Mouse (Mus musculus) T-cell, adult 2 months (primary cell): ENCODE measurements around the gene Eif5.

Experiments
- DNase-seq: peaks from one replicate; pipeline ENCODE4 v3.0.0; 2022; ENCODE audit warnings: low spot score

The Eif5 gene

DNA sequence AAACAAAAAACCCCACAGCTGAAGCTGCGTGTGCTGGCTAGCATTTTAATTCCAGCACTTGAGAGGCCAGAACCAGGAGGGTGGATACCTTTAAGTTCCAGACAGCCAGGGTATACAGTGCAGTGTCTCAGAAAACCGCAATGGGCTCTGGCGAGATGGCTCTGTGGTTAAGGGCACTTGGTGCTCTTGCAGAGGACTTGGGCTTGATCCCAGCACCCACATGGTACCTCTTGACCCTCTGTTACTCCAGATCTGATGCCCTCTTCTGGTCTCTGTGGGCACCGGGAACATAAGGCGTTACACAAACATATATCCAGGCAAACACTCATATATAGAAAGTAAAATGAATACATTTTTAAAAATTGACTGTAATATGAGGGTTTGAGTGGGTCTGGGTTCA is 27.5 kb downstream of the Eif5 start:
- DNase-seq: no peak

DNA sequence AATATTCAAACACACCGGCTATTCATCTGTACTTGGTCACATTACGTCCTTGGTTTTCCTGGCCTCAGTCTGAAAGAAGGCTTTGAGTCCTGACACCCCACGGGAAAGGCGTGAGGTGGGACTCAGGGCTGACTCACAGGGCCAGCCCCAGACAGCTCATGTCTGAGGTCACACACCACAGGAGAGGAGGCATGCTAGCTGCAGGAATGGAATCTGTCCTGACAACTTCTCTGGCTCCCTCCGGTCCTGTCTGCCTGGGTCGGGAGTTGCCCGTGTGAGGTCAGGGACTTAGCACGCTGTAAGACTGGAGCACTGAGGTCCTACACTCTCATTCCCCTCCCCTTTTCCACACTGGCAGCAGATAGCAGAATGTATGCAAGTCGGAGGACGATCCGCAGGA is 31.0 kb downstream of the Eif5 start:
- no peak for DNase-seq

GRCm38 (mm10) chr12:111572406-111572805 is 34.6 kb downstream of the Eif5 start:
- DNase-seq: no peak

DNA sequence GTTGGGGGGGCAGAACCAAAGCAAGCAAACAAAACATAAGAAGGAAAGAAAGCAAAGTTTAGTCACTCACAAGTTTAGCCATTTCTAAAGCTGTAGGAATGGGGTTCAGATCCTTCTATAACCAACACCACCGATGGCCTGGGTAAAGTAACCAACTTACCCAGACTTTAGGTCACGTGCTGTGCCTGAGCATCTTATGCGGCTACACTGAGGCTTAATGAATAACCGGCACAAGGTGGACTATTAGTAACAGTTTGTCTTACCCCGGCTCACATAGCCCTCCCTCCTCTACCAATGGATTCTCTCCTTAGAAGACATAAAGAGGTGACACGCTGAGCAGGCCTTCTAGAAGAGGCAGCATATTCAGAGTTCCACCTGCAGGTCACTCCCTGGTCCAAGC is 35.5 kb downstream of the Eif5 start:
- no peak for DNase-seq

DNA sequence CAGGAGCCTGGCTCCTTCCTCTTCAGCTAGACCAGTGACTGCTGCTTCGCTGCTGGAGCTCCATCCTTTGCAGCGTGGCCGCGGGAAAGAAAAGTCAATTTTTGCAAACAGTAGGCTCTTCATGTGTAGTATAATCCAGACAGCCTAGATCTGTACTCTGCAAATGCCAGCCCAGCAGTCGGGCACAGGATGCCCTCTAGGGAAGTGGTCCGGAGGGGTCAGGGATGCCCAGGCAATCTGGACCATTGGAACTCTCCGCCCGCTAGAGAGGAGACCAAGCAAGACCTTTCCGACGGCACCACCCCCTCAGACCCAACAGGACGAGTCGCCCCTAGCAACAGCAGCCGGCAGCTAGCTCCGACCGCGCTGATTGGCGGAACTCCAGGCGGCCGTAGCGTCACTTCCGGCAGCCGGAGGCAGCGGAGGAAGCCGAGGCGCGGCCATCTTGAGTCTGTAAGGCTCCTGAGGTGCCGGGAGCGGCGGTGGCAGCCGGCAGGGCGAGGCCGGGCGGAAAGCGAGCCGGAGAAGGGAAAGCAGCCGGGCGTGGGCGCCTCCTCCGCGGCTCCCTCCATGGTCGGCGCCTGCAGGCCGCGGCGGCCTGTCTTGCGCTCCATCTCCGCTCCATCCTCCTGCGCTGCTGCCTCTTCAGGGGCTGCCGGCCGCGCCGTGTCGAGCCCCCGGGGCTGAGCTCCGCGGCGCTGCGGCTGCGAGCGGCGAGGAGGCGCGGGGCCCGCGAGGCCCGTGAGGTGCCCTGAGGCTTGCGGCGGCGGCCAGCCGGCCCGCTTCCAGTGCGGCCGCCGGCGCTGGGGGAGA is 36.5 kb downstream of the Eif5 start, which contains the start of gene Mark3:
TSS of gene Mark3 (plus strand) at position 450 of the 813 bp plus-strand sequence.
- peak; percentile 97 for DNase-seq

DNA sequence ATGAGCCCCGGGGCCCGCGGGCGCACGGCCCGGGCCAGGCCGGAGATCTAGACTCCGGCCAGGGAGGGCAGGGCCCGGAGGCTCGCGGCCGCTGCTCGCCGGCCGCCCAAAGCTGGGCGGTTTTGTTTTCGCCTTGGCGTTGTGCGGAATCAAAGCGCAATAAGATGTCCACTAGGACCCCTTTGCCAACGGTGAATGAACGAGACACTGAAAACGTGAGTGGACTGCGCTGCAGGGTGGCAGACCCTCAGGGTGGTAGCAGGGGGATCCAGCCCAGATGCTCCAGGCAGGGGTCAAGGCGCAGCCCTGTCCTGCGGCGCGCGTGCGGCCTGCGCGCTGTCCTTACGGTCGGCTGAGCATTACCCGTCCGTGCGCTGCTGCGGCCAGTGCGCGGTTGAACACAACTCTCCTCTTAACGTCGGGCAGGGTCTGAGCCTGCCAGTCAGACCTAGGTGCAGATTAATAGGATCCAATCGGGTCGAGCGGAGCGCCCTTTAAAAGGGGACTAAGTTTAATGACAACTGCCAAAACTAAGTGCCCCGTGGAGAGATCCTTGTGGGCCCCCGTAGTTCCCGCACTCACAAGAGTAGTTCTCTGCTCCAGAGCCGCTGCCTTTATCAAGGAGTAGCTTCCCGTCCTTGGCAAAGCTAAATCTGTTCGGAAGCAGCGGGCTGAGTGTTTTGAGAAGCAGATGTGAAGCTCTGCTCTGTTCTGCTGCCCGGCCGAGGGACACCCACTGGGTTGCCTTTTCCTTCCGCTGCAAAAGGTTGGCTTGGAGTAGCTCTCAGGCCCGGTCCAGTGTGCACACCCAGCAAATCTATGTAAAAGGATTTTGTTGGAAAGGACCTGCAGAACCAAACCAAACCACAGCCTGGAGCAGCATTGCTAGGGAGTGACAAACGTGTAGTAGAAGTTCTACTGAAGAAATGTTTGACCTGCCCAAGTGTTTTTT is 37.3 kb downstream of the Eif5 start:
- DNase-seq: no peak

GRCm38 (mm10) chr12:111583058-111583457 is 45.2 kb downstream of the Eif5 start:
- DNase-seq: no peak

- DNase-seq: no peak
Observed at GRCm38 (mm10) chr12:111584401-111584800, 46.6 kb downstream of the Eif5 start.

DNA sequence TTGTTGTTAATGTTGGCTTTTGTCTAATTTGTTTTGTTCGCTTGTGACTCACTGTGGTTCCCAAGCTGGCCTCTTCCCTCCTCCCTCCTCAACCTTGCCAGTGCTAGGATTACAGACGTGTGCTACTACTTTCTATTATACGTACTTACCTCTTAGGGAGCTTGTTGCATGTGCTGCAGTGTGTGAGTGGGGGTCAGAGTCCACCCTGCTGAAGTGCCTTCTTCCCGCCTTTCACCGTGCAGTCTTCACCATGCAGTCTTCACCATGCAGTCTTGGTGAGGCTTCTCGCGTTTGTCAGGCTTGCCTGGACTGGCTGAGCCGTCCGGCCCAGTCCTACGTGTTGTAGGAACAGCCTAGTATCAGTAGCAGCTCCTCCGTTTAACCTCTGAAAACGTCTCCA is 49.4 kb downstream of the Eif5 start:
- no peak for DNase-seq

DNA sequence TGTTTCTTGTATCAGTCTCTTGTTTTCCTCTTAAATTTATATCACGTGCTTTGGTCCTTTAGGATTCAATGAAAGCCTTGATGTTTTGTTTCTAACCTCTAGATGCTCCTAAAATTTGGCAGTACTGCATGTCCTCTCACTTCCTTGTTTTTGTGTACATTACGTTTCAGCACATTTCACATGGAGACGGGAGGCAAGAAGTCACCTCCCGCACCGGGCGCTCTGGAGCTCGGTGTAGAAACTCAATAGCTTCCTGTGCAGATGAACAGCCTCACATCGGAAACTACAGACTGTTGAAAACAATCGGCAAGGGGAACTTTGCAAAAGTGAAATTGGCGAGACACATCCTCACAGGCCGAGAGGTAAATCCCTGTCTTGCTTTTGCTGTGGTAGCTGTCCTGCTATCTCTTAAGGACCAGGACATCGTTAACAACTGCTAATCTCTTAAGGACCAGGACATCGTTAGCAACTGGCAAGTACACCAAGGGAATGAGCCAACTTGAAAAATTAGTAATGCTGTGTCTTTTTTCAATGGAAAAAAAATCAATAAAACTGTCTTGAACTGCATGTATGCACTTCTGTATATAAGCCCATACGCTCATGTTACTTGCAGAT is 54.7 kb downstream of the Eif5 start:
- no peak for DNase-seq

GRCm38 (mm10) chr12:111593775-111594174 is 56.0 kb downstream of the Eif5 start:
- no peak for DNase-seq
